Mouse (Mus musculus) forebrain, embryonic 15.5 days (tissue): Measurements from ENCODE around the gene Klk1b1. TPM values are rescaled to one million over a fixed set of nuclear protein-coding genes. Genes with fewer than 3 reads are reported as not detected.
A peak's percentile ranks its signal among the peaks of the same experiment; 100 is the strongest.

Experiments used
- ATAC-seq: fragments of 200-750 bp; cut with Nextera tagmentation; replicated peaks from 2 replicates; pipeline ENCODE4 v1.8.0; 2017; ENCODE audit warnings: mild to moderate bottlenecking, moderate TSS enrichment, moderate library complexity
- H3K27ac ChIP-seq: fragments of 300-500 bp; sonication (generic); replicated peaks from 2 replicates; pipeline ENCODE4 v1.5.1; 2015; ENCODE audit warnings: mild to moderate bottlenecking, inconsistent platforms
- H3K27me3 ChIP-seq: fragments of 300-500 bp; sonication (generic); 2 replicates; pipeline ENCODE4 v1.6.1; 2015; ENCODE audit warnings: inconsistent platforms
- H3K36me3 ChIP-seq: fragments of 300-500 bp; sonication (generic); 2 replicates; pipeline ENCODE4 v1.6.1; 2015; ENCODE audit warnings: mild to moderate bottlenecking, inconsistent platforms
- H3K4me1 ChIP-seq: fragments of 300-500 bp; sonication (generic); 2 replicates; pipeline ENCODE4 v1.6.1; 2015; ENCODE audit warnings: inconsistent platforms
- H3K4me2 ChIP-seq: fragments of 300-500 bp; sonication (generic); replicated peaks from 2 replicates; pipeline ENCODE4 v1.6.1; 2015; ENCODE audit warnings: mild to moderate bottlenecking, inconsistent platforms
- H3K4me3 ChIP-seq: fragments of 300-500 bp; sonication (generic); 2 replicates; pipeline ENCODE4 v1.5.1; 2015; ENCODE audit warnings: mild to moderate bottlenecking, inconsistent platforms
- H3K9ac ChIP-seq: fragments of 300-500 bp; sonication (generic); replicated peaks from 2 replicates; pipeline ENCODE4 v1.6.1; 2015; ENCODE audit warnings: mild to moderate bottlenecking, inconsistent platforms
- H3K9me3 ChIP-seq: fragments of 300-500 bp; sonication (generic); 2 replicates; pipeline ENCODE4 v1.6.1; 2016; ENCODE audit warnings: inconsistent platforms
- WGBS: fragments of 180-500 bp; shearing (Covaris S2); methylation state at CpG from one replicate; pipeline ENCODE4 v1.1.7; 2015; ENCODE audit warnings: mixed read lengths; 5-methylcytosine and 5-hydroxymethylcytosine counted together
- polyA plus RNA-seq: library from polyadenylated mRNA; unstranded; fragments of >200 nt; fragmentation: Nextera tagmentation; extraction: Ambion mirVana; gene quantifications from 2 replicates; pipeline ENCODE4 v1.2.1, GENCODE M21; 2015

The Klk1b1 gene
- not detected in 2 replicates for polyA plus RNA-seq

GRCm38 (mm10) chr7:43966451-43966850 lies at the start of gene Klk1b1:
Klk1b1 (plus strand) TSS chr7:43966751.
- ATAC-seq, result no peak
- H3K36me3 ChIP-seq, result no peaks in the 10 kb centered on the region
- no peaks in the 10 kb centered on the region for H3K27me3 ChIP-seq
- no peak within 1 kb of the TSS for H3K4me3 ChIP-seq
- H3K9me3 ChIP-seq, result no peaks in the 10 kb centered on the region
- WGBS, result 63% methylated on average over 3 of the region's 3 CpGs
- H3K4me2 ChIP-seq, result no peak within 1 kb of the TSS
- no peak within 1 kb of the TSS for H3K9ac ChIP-seq
- H3K27ac ChIP-seq, result no peak within 1 kb of the TSS
- H3K4me1 ChIP-seq, result no peaks in the 10 kb centered on the region

GRCm38 (mm10) chr7:43918426-43918825 lies 48.1 kb upstream of the Klk1b1 start:
- Histone ChIP-seq H3K36me3 (no peaks in the 10 kb centered on the region), H3K4me3 (no peak overlapping the region), H3K4me2 (no peak overlapping the region), H3K9me3 (no peaks in the 10 kb centered on the region), H3K27ac (no peak overlapping the region), H3K27me3 (no peaks in the 10 kb centered on the region), H3K4me1 (no peaks in the 10 kb centered on the region), H3K9ac (no peak overlapping the region)
- ATAC-seq, result no peak
- 91% methylated on average over 13 of the region's 13 CpGs for WGBS

- no peak overlapping the region for H3K4me3 ChIP-seq
- no peak for ATAC-seq
- WGBS, result 78% methylated on average over 8 of the region's 8 CpGs
- H3K4me1 ChIP-seq, result no peaks in the 10 kb centered on the region
- no peaks in the 10 kb centered on the region for H3K9me3 ChIP-seq
- H3K9ac ChIP-seq, result no peak overlapping the region
- H3K36me3 ChIP-seq, result no peaks in the 10 kb centered on the region
- no peak overlapping the region for H3K4me2 ChIP-seq
- no peaks in the 10 kb centered on the region for H3K27me3 ChIP-seq
- H3K27ac ChIP-seq, result no peak overlapping the region
These were observed 47.7 kb upstream of the Klk1b1 start for GRCm38 (mm10) chr7:43918871-43919270.

- no peak overlapping the region for H3K4me3 ChIP-seq
- no peaks in the 10 kb centered on the region for H3K9me3 ChIP-seq
- H3K27ac ChIP-seq, result no peak overlapping the region
- peak; percentile 87 for ATAC-seq
- no peaks in the 10 kb centered on the region for H3K27me3 ChIP-seq
- no peaks in the 10 kb centered on the region for H3K4me1 ChIP-seq
- no peaks in the 10 kb centered on the region for H3K36me3 ChIP-seq
- no peak overlapping the region for H3K4me2 ChIP-seq
- 31% methylated on average over 14 of the region's 14 CpGs for WGBS
- no peak overlapping the region for H3K9ac ChIP-seq
These were observed 46.7 kb upstream of the Klk1b1 start for GRCm38 (mm10) chr7:43919559-43920451.

- no peaks in the 10 kb centered on the region for H3K27me3 ChIP-seq
- no peak for ATAC-seq
- 92% methylated on average over 3 of the region's 3 CpGs for WGBS
These were observed 46.0 kb upstream of the Klk1b1 start for GRCm38 (mm10) chr7:43920582-43920981.

GRCm38 (mm10) chr7:43921087-43921486 lies 45.5 kb upstream of the Klk1b1 start:
- H3K4me1 ChIP-seq, result no peaks in the 10 kb centered on the region
- H3K4me2 ChIP-seq, result no peak overlapping the region
- no peak overlapping the region for H3K9ac ChIP-seq
- H3K4me3 ChIP-seq, result no peak overlapping the region
- H3K36me3 ChIP-seq, result no peaks in the 10 kb centered on the region
- no peaks in the 10 kb centered on the region for H3K27me3 ChIP-seq
- ATAC-seq, result no peak
- H3K27ac ChIP-seq, result no peak overlapping the region
- WGBS, result 84% methylated on average over 6 of the region's 6 CpGs
- no peaks in the 10 kb centered on the region for H3K9me3 ChIP-seq

More at GRCm38 (mm10) chr7:43920582-43920981, 46.0 kb upstream of the Klk1b1 start:
- Histone ChIP-seq H3K9ac (no peak overlapping the region), H3K4me3 (no peak overlapping the region), H3K4me1 (no peaks in the 10 kb centered on the region), H3K27ac (no peak overlapping the region), H3K36me3 (no peaks in the 10 kb centered on the region), H3K9me3 (no peaks in the 10 kb centered on the region), H3K4me2 (no peak overlapping the region)

- Histone ChIP-seq H3K4me2 (no peak overlapping the region), H3K27me3 (no peaks in the 10 kb centered on the region), H3K9ac (no peak overlapping the region), H3K27ac (no peak overlapping the region), H3K9me3 (no peaks in the 10 kb centered on the region), H3K36me3 (no peaks in the 10 kb centered on the region), H3K4me3 (no peak overlapping the region), H3K4me1 (no peaks in the 10 kb centered on the region)
- 92% methylated on average over 2 of the region's 2 CpGs for WGBS
- no peak for ATAC-seq
These were observed 44.6 kb upstream of the Klk1b1 start for GRCm38 (mm10) chr7:43921941-43922340.

- Histone ChIP-seq H3K4me1 (no peaks in the 10 kb centered on the region), H3K9me3 (no peaks in the 10 kb centered on the region), H3K27me3 (no peaks in the 10 kb centered on the region), H3K9ac (no peak overlapping the region), H3K4me2 (no peak overlapping the region), H3K27ac (no peak overlapping the region), H3K36me3 (no peaks in the 10 kb centered on the region), H3K4me3 (no peak overlapping the region)
- ATAC-seq, result no peak
- WGBS, result 64% methylated on average over 5 of the region's 5 CpGs
These were observed 40.6 kb upstream of the Klk1b1 start for GRCm38 (mm10) chr7:43925985-43926384.

- 40% methylated on average over 4 of the region's 4 CpGs for WGBS
- H3K36me3 ChIP-seq, result no peaks in the 10 kb centered on the region
- H3K9ac ChIP-seq, result no peak overlapping the region
- no peak overlapping the region for H3K27ac ChIP-seq
- no peak for ATAC-seq
- no peak overlapping the region for H3K4me2 ChIP-seq
- no peaks in the 10 kb centered on the region for H3K27me3 ChIP-seq
- H3K4me3 ChIP-seq, result no peak overlapping the region
- H3K9me3 ChIP-seq, result no peaks in the 10 kb centered on the region
- H3K4me1 ChIP-seq, result no peaks in the 10 kb centered on the region
These were observed 38.0 kb upstream of the Klk1b1 start for GRCm38 (mm10) chr7:43928521-43928920.

GRCm38 (mm10) chr7:43932337-43932736 lies 34.2 kb upstream of the Klk1b1 start:
- H3K4me2 ChIP-seq, result no peak overlapping the region
- H3K36me3 ChIP-seq, result no peaks in the 10 kb centered on the region
- no peak overlapping the region for H3K4me3 ChIP-seq
- WGBS, result 71% methylated on average over 4 of the region's 4 CpGs
- no peak for ATAC-seq
- no peaks in the 10 kb centered on the region for H3K27me3 ChIP-seq
- H3K27ac ChIP-seq, result no peak overlapping the region
- H3K4me1 ChIP-seq, result no peaks in the 10 kb centered on the region
- H3K9ac ChIP-seq, result no peak overlapping the region
- H3K9me3 ChIP-seq, result no peaks in the 10 kb centered on the region

- Histone ChIP-seq H3K9me3 (no peaks in the 10 kb centered on the region), H3K4me1 (no peaks in the 10 kb centered on the region), H3K36me3 (no peaks in the 10 kb centered on the region), H3K9ac (no peak within 1 kb of the TSS), H3K4me3 (no peak within 1 kb of the TSS), H3K4me2 (no peak within 1 kb of the TSS), H3K27ac (no peak within 1 kb of the TSS), H3K27me3 (no peaks in the 10 kb centered on the region)
- no peak for ATAC-seq
- WGBS, result 89% methylated on average over 3 of the region's 3 CpGs
These were observed 33.1 kb upstream of the Klk1b1 start, which contains the start of gene Klk15 for GRCm38 (mm10) chr7:43933440-43933839. Klk15 (plus strand) TSS chr7:43933740.

GRCm38 (mm10) chr7:43934747-43935146 lies 31.8 kb upstream of the Klk1b1 start:
- no peak overlapping the region for H3K9ac ChIP-seq
- no peak overlapping the region for H3K4me2 ChIP-seq
- H3K27me3 ChIP-seq, result no peaks in the 10 kb centered on the region
- no peaks in the 10 kb centered on the region for H3K4me1 ChIP-seq
- no peaks in the 10 kb centered on the region for H3K36me3 ChIP-seq
- WGBS, result 65% methylated on average over 3 of the region's 3 CpGs
- H3K27ac ChIP-seq, result no peak overlapping the region
- no peak overlapping the region for H3K4me3 ChIP-seq
- no peak for ATAC-seq
- H3K9me3 ChIP-seq, result no peaks in the 10 kb centered on the region

GRCm38 (mm10) chr7:43936551-43936950 lies 30.0 kb upstream of the Klk1b1 start:
- ATAC-seq, result no peak
- WGBS, result 87% methylated on average over 14 of the region's 14 CpGs

More at GRCm38 (mm10) chr7:43936551-43936950, 30.0 kb upstream of the Klk1b1 start:
- no peaks in the 10 kb centered on the region for H3K27me3 ChIP-seq
- no peak overlapping the region for H3K4me2 ChIP-seq
- H3K4me3 ChIP-seq, result no peak overlapping the region
- no peaks in the 10 kb centered on the region for H3K9me3 ChIP-seq
- H3K4me1 ChIP-seq, result no peaks in the 10 kb centered on the region
- H3K9ac ChIP-seq, result no peak overlapping the region
- no peaks in the 10 kb centered on the region for H3K36me3 ChIP-seq
- H3K27ac ChIP-seq, result no peak overlapping the region
